Mouse (Mus musculus): ENCODE results near the gene Gtpbp1. TPM values are rescaled to one million over a fixed set of nuclear protein-coding genes. Genes with fewer than 3 reads are reported as not detected.
A peak's percentile ranks its signal among the peaks of the same experiment; 100 is the strongest.

The Gtpbp1 gene
- total RNA-seq, 2 experiments from 2014 or later, result 25.2 to 28.1 TPM

DNA sequence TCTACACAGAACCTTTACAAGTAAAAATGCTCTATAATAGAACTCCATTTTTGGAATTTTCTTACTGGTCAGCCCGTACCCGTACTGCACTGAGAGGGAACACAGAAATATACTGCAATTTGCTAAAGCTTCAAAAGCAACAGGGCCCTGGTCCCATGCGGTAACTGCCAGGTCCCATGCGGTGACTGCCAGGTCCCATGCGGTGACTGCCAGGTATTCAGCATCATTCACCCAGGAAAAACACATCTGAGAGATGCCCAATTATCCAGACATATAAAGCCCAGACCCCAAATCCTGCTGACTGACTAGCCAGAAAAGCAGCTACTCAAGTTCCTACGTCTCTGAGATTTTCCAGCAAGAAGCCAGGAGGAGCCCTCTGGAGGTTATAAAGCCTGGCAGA, 6.0 kb upstream of the Gtpbp1 start:
- no peak for DNase-seq (ENCODE audit: low spot score)

DNA sequence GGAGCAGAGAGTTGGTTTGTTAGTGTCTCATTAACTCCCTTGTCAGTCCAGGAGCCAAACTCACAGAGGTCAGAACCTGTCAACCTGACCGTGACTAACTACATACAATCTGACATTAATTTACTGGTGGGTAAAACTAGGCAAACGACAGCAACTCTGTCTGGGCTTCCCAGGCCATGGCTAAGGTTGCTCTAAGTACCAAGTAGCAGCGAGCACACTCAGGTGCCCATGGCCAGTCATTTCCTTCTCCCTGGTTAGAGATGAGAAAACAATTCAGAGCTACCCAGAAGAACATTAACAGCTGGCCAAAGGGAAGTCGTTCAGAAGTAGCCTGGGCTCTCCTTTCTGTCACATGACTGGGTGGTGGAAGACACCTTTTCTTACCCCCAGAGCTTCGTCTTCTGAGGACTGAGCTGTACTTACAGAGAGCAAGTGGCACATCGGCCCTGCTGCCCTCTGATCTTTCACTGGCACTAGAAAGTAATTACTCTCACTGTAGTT, 5.5 kb upstream of the Gtpbp1 start:
- peak; percentile 9 for DNase-seq (ENCODE audit: low spot score)

DNA sequence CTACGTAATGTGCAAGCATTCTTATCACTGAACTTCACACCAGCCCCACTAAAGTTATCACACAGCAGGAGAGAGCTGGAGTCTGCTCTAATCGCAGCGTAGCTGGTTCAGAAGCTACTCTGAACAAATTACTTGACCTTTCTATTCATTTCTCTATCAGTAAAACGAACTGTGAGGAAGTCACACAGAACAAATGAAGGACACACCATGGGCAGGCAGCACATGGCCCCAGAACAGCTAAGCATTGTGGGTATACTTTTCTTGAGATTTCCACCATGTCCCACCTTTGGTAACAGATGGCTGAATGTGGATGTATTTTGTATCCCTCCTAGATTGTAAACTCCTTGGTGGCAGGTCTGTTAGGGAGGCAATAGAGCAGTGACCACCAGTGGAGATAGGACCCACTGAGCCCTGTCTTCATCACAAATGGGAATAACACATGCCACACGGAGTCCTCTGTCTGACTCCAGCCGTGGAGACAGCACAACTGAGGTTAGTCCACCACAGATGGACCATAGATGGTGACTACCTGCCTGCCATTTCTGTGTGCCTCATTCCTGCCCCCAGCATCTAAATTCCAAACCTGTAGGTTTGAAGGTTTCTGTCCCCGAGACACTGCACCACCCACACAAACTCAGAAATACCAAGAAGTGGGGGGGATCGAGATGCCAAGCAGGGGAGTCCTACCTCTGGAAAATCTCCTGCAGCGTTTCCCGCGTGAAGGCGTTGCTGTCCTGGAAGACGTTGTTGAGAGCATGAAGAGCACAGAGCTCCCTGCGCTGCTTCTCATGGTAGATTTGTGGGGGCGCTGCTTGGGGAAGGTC, 4.4 kb upstream of the Gtpbp1 start:
- DNase-seq (ENCODE audit: low spot score), result no peak

DNA sequence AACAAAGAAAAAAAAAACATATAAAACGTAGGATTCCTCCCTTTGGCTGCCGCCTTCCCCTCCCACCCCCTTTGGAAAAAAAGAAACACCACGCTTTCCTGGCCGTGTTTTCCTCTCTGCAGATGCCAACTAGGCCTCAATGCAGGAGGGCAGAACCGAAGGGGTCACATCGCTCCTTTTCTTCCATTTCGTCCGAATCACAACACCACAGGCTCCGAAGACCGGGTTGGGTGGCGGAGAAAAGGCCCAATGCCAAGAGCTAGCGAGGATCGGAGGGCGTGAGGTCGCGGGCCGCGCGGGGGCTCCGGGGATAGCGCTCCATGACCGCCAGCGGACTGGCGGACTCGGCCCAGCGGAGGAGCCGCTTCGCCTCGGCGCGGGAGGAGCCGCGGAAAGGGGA, 3.5 kb upstream of the Gtpbp1 start:
- DNase-seq (ENCODE audit: low spot score), result peak; percentile 51

DNA sequence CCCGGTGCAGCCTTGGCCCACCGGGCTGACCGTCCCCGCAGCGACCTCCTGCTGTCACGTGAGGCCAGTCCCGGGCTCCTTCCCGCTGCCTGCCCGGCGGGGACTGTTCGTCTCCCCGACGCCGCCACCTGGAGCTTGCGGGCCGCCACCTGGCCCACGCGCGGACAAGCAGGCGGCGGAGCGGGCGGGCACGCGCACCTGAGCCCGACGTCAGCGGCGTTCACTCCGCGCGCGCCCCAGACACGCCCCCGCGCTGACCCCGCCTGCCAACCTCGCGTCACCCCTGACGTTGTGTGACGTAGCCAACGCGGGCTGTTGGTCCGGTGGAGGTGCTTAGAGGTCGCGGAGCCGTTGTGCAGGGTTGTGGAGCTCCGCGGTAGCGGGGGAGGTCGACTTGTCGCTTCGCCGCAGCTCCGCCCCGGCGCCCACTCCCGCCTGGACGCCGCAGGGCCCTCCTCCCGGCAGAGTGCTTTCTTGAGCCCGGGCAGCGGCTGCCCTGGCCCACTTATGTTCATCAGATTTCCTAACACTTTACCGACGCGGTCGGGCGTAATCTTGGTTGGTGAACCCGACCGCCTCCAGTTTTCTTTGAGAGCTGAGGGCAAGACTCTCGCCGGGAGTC, 2.9 kb upstream of the Gtpbp1 start, which contains the start of gene Josd1:
Gene Josd1 (minus strand): TSS at position 274 of the 622 bp plus-strand sequence.
- DNase-seq (ENCODE audit: low spot score), result peak; percentile 96

DNA sequence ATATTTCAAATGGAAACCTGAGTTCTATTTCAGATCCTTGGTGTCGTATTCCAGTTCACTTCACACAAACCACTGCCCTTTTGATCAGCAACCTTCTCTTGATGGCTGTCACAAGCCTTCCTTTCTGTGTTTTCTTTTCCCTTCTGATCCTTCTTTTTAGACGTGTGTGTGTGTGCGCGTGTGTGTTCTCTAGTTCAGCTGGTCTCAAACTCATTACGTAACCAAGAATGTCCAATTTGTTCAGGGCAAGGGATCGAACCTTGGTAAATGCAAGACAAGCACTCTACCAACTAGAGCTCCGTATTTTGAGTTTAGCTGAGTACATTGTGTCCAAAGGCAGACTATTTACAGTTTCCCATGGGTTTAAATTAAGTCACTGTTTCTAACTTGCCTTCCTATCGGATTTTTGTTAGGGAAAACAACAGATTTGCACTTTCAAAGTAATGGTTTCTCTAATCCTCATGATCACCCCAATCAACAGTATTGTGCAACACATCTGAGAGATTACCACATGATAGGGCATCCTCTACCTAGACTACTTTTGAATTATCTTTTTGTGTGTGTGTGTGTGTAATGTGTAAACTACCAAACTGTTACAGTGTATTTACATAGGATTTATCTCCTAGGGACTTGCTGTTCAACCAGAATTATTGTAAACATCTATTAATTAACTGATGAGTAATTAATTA, 2.2 kb upstream of the Gtpbp1 start:
- DNase-seq (ENCODE audit: low spot score), result no peak

DNA sequence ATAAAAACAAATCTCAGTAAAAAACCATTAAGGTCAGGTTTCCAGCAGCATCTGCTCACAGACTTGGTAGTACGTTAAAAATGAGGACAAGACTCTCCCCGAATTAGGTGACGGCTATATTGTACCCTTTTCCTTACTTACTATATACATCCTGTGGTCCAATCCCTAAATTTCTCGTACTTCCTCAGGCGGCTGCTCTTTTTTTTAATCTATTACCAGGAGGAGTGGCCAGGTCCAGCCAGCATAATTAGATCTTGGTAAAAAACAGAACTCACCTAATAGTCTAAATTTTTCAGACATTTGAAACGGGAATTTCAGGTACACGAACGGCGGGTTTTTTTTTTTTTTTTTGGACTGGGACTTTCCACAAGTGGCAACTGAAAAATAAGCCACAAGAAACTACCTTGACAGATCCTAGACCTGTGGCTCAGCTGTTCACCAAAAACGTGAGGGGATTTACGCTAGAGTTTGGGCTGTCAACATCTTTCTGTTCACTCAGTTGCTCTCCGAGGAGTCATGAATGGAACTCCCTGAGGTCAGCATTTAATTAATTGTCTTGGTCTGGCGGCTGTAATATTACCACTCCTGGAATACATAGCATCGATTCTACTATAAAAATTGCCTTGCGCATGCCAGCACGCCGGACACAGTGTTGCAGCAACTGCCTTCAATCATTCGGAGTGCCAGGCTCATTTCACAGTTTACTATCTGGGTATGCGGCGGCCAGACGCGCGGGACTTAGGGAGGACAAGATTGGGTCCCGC, 801 bp upstream of the Gtpbp1 start:
- no peak for DNase-seq (ENCODE audit: low spot score)

DNA sequence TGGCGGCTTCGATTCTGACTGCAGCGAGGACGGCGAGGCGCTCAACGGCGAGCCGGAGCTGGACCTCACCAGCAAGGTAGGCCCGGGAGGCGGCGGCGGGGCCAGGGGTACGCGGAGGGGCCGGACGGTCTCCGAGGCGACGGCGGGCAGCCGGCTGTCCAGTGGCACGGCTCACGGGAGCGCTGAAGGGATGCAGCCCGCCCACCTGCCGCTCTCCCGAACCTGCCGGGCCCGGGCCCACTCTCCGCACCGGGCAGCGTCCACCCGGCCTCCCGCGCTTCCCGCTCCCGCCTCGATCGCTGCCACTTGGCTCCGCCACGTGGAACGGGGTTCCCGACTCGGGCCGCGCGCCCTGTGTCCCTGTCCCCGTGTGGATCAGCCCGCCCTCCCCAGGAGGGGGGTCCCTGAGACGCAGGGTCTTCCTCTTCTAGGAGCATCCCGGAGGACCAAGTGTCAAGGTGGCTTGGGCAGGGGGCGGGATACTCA, 421 bp downstream of the Gtpbp1 start:
- peak; percentile 28 for DNase-seq (ENCODE audit: low spot score)

DNA sequence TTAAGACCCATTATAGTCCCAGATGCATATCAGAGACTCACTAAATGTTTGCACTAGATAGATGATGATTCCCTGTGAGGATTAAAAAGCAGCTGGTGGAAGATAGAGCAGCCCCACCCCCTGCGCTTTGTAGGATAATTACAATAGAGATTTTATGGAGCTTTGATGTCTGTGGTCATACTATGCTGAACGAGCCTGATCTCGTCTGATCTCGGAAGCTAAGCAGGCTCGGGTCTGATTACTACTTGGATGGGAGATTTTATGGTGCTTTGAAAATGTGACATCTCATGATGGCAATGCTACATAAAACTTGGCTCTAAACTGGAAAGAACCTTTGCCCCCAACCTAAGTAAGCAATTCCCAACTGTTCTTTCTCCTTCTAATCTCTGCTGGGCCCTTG, 1.7 kb downstream of the Gtpbp1 start:
- no peak for DNase-seq (ENCODE audit: low spot score)

DNA sequence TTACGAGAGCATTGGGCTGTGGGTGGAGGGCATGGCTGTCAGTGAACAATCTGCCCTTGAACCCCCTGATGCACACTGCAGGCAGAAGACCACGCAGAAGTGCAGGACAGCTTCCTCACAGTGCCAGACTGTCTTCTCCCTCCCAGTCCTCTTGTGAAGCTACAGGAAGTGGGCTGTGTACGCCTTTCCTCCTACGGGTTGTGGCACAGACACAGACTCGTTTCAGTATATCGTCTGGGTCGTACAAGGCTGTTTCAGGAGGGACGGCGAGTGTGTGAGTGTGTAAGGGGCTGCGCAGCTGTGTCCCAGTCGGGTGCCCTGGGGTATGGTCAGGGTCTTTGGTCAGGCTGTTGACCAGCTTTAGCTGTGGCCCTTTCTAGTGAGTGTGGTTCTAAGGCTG, 3.1 kb downstream of the Gtpbp1 start:
- DNase-seq (ENCODE audit: low spot score), result no peak

DNA sequence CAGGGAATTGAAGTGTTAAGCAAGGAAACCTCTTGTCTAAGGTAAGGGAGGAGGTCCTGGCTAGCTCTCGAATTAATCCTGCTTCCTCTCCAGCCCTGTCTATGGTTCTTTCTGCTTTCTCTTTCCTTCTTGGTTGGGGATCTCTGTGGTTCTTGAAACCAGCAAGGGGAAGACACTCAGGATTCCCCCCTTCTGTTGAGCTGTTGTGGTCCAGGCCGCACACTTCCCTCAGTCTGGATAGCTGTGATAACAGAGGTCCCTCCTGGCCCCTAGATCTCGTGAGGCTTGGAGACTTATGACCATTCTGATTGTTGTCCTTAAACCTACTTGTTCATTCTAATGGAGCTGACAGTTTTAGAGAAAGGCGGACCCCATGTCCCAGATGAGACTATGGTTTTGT, 3.9 kb downstream of the Gtpbp1 start:
- no peak for DNase-seq (ENCODE audit: low spot score)

DNA sequence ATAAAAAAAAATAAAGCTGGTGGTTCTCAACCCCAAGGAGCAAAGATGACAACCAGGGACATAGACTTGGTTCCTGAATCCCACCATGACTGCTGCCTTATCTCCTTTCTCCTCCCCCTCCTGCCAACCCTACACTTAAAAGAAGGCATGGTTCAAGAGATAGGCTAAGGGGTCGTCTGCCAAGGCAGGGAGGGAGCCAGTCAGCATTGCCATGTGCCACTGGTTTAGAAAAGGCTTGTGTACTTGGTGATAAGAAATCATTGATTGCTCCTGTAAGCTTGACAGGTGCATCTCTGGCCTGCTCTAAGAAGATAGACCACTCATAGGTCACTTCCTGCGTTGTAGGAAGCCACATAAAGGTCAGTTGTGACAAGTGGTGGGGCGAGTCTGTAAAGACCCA, 4.9 kb downstream of the Gtpbp1 start:
- DNase-seq (ENCODE audit: low spot score), result no peak

DNA sequence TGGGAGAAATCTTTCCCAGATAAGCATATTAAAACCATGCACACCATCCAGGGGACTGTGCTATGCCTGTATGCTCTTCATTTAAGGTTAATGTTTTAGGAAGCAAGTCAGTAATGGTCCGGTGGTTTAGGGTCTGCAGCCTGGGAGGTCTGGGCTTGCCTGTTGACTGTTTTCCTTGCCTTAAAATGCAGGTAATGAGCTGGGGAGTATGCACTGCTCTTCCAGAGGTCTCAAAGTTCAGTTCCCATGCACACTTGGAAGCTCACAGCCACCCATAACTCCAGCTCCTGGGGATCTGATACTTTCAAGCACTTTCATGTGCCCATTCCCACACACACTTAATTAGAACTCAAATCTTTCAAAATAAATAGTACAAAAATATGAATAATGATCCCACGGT, 5.9 kb downstream of the Gtpbp1 start:
- DNase-seq (ENCODE audit: low spot score), result no peak

DNA sequence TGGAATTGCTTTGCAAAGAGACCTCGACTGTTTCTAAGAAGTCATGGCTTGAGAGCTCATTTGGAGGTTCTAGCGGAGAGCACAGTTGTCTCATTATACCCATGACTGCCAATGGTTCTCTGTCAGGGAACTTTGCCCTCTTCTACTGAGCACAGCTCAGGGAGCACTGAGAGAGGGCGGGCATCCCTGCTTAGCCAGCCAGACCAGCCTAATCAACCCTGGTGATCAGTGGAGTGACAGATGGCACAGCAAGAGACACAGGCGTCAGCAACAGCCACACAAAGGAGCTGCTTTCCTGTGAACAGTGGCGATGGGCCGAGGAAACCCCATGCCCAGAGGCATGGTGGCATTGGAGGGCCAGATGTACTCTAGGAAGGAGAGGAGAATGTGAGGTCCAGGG, 6.4 kb downstream of the Gtpbp1 start:
- no peak for DNase-seq (ENCODE audit: low spot score)

DNA sequence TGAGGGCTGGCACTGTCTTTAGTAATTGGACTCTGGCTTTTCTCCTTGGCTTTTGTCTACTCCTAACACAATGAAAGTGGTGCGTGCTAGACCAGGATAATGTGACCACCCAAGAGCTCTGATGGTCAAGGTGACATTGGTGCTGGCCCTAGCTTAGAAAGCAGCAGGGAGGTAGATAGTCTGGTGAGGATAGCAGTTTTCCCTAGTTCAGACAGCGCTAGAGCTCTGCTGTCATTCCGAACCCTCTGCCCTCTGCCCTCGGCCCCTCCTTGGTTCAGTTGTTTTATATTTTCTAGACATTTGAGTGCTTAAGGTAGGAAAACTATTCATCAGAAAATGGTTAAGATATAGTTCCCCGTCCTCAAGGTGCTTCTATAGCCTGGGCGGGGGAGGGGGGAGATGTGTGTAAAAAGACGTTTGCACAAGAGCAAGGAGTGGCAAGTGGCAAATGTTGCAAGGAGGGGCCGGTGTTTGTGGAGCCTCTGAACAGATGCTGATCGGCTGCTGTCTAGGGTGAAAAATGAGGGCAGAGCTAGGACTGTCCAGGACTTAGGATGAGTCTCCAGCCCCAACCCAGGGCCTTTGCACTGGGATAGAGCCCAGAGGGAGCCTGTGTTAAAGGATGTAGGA, 7.0 kb downstream of the Gtpbp1 start:
- no peak for DNase-seq (ENCODE audit: low spot score)

DNA sequence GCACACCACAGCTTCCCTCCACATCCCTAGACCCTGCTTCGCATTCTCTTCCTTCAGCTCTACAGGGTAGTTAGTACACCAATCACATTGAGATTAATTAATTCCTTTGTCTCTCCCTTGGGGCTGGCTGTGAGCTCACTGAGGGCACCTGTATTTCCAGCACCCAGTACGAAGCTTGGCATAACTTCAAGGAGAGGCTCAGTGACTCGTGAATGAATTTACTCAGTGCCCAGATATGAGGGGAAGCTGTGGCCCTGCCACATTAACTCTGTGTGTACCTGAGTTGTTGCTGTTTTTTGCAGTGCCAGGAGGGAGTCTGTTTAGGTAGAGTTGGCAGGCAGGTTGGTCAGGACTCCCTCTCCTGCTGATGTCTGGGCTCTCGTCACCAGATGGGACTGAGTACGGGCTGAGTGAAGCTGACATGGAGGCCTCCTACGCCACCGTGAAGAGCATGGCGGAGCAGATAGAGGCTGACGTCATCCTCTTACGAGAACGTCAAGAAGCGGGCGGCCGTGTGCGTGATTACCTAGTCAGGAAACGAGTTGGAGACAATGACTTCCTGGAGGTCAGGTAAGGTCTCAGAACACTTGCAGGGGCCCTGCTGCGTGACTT, 16.1 kb downstream of the Gtpbp1 start:
- DNase-seq (ENCODE audit: low spot score), result no peak

DNA sequence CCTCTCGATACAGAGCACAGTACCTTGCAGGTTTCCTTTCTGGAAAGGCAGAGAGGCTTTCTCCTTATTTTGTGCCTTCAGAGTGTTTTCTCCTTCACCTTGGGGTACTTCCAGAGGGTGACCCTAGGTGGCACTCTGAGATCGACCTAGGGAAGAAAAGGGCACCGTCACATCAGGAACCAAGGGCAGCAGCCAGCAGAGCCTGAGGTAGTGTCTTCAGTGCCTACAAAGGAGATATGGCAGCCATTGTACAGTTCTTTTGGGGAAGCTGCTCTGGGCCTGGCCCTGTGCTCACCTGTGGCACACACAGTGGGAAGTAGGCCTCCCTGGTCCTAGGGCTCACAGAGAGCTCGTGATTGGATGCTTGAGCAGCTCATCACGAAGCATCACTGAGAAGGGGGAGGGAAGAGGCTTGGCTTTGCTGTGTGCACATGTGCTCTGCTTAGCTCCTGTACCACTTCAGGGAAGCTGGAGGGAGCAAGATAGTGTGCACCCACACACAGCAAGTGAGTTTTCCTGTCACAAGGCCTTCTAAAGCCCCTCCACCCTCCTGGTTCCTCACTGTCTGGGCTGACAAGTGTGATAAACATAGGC, 17.7 kb downstream of the Gtpbp1 start:
- no peak for DNase-seq (ENCODE audit: low spot score)

DNA sequence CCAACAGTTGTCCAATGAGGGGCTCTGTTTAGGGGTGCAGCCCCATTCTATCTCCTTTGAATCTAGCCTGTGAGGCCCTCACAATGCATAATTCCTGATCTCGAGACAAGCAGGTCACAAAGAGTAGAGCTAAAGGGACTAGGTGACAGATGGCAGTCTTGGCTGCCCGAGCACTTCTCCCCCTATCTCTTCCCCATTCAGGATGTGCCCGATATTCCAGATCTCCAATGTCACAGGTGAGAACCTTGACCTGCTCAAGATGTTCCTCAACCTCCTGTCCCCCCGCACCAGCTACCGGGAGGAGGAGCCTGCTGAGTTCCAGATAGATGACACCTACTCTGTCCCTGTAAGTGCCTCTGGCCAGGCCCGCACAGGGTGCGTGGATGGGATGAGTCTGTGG, 25.0 kb downstream of the Gtpbp1 start:
- DNase-seq (ENCODE audit: low spot score), result no peak

DNA sequence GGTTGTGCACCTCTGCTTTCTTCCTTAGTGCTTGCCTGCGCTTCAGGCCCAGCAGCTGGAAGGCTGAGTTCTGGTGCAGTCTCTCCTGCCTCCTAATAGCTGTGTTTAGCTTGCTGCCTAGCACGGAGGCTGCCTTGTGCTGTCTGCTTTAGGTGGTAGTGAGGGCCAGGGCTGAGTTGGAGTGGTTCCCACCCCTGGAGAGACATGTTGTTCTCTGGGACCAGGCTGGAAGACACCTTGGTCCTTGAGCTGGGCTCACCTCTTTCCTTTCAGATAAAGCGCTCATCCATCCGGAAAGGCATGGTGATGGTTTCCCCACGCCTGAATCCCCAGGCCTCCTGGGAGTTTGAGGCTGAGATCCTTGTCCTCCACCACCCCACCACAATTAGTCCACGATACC, 26.1 kb downstream of the Gtpbp1 start:
- no peak for DNase-seq (ENCODE audit: low spot score)

DNA sequence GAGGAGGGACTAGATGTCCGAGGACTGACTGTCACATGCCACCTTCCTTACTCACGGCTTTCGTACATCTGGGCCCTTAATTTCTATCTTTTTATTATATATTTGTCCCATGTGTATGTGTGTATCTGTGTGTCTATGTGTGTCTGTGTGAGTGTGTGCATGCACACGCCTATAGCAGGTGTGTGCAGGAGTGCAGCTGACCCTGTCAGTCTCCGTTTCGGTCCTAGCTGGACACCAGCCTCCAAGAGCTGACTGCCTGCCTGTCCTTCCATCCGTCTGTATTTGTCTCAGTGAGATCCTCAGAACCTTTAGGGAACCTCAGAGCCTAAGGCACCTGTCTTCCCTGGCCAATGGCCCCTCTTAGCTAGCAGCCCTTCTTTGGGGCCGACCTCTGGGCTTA, 29.6 kb downstream of the Gtpbp1 start:
- DNase-seq (ENCODE audit: low spot score), result no peak

Data from gastrocnemius, adult 18-20 months (tissue).